Mouse (Mus musculus): ENCODE measurements at regions not wholly inside any gene's neighbourhood (a gene's known extent, or its start where the extent isn't known, plus 50 kb on each side); places are given as distances from the start of the nearest gene placed in this dataset.
"Not testable (repeated sequence)": the region's sequence is repeated elsewhere in the genome, so short reads cannot be mapped to it uniquely, and the experiment has no call there.

GRCm38 (mm10) chr4:22699561-22699960 lies 211.4 kb upstream of the Pou3f2 start:
- DNase-seq (ENCODE audit: low spot score) = no peak

GRCm38 (mm10) chr4:22667733-22668381 lies 179.7 kb upstream of the Pou3f2 start:
- DNase-seq (ENCODE audit: low spot score) = peak; percentile 61

- DNase-seq (ENCODE audit: low spot score) = peak; percentile 64
Measured at GRCm38 (mm10) chr4:22645616-22646015, 157.4 kb upstream of the Pou3f2 start.

- no peak for DNase-seq (ENCODE audit: low spot score)
Measured at GRCm38 (mm10) chr4:22608922-22609321, 120.8 kb upstream of the Pou3f2 start.

GRCm38 (mm10) chr4:22602164-22602563 lies 114.0 kb upstream of the Pou3f2 start:
- DNase-seq (ENCODE audit: low spot score) = not testable (repeated sequence)

GRCm38 (mm10) chr4:22587162-22587561 lies 99.0 kb upstream of the Pou3f2 start:
- DNase-seq (ENCODE audit: low spot score) = no peak

GRCm38 (mm10) chr4:22565959-22566358 lies 77.8 kb upstream of the Pou3f2 start:
- DNase-seq (ENCODE audit: low spot score) = peak; percentile 4

GRCm38 (mm10) chr4:22564532-22564931 lies 76.4 kb upstream of the Pou3f2 start:
- peak; percentile 74 for DNase-seq (ENCODE audit: low spot score)

Data from retina, embryonic 14.5 days (tissue).